Mouse (Mus musculus): ENCODE results near the gene Pecam1.

Pecam1 gene

DNA sequence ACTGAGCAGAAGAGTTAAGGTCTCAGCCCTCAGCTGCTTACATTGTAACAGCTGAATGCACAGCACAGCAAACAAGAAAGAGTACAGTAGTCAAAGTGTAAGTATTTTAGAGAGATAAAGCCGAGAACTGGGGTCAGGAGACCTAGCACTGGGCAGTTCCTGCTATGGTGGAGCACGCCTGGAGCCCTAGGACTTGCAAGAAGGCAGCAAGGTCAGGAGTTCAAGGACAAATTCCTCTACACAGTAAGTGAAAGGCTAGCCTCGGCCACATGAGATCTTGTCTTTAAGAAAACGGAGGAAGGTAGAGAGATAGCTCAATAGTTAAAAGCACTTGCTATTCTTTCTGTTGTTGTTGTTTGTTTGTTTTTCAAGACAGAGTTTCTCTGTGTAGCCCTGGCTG lies 57.5 kb downstream of the Pecam1 start:
- DNase-seq (ENCODE audit: low spot score) = no peak

DNA sequence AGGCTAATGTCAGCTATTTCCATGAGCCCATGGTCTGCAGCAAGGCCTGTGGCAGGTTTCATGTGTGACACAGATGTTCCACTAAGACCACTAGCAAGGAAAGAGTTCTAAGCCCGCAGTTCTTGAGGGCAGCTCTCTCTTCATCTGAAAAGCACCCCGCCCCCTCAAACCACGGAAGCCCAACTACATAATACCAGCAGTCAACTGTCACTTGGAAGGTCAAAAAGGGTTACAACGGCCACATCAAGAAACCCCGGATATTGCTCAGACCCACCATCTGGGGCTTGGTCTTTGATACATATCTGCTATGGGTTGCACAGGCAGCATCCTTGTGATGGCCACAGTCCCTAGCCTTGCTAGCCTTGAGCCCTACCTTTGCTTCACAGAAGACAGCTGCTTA lies 62.1 kb downstream of the Pecam1 start:
- DNase-seq (ENCODE audit: low spot score) = no peak

DNA sequence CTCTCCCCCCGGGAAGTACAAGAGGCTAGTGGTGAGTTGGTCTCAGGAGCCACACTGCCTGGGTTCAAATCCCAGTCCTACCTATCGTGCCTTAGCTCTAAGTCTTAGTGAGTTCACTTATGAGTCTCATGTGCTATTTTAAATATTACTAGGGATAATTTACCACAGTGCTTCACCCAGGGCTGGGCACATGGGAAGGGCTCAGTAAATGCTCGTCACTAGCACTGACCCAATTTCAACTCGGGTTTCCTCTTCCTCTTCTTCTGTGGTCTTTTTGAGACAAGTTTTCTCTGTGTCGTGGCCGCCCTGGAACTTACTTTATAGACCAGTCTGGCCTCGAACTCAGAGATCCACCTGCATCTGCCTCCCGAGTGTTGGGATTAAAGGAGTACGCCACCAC lies 63.1 kb downstream of the Pecam1 start:
- DNase-seq (ENCODE audit: low spot score) = no peak

GRCm38 (mm10) chr11:106684027-106684426 lies 66.4 kb downstream of the Pecam1 start:
- no peak for DNase-seq (ENCODE audit: low spot score)

GRCm38 (mm10) chr11:106683345-106683744 lies 67.1 kb downstream of the Pecam1 start:
- peak; percentile 32 for DNase-seq (ENCODE audit: low spot score)

GRCm38 (mm10) chr11:106681138-106681537 lies 69.3 kb downstream of the Pecam1 start:
- no peak for DNase-seq (ENCODE audit: low spot score)

DNA sequence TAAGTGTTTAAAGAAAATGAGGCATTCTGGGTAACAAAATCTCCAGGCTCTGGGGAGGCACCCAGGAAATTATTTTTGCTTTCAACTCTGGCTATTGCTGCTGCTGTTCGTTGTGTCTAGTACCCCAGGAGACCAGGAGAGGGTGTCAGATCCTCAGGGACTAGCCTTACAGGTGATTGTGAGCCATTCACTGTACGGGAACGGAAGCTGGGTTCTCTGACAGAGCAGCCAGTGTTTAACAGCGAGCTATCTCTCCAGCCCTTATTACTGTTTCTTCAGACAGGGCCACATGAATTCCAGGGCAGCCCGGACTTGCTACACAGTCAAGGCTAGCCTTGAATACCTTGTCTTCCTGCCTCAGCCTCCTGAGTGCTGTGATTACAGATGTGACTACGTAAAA lies 70.6 kb downstream of the Pecam1 start:
- DNase-seq (ENCODE audit: low spot score) = peak; percentile 26

GRCm38 (mm10) chr11:106677910-106678591 lies 72.4 kb downstream of the Pecam1 start:
- peak; percentile 36 for DNase-seq (ENCODE audit: low spot score)

DNA sequence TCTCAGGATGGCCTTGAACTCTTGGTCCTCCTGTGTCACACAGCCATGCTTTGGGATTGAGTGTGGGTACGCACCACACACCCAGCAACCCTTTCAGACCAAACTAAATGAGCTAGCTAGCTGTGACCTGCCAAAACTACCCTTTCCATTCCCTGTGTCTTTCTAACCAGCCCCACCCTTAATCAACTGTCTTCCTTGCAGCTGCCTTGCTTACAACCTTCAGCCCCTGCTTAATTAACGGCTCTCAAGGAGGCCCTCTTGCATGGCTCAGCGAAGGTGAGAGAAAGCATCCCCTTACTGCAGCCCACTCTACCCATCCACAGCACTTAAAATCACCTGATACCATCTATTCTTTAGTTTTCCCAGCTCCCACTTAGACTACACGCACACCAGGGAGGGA lies 73.1 kb downstream of the Pecam1 start:
- no peak for DNase-seq (ENCODE audit: low spot score)

DNA sequence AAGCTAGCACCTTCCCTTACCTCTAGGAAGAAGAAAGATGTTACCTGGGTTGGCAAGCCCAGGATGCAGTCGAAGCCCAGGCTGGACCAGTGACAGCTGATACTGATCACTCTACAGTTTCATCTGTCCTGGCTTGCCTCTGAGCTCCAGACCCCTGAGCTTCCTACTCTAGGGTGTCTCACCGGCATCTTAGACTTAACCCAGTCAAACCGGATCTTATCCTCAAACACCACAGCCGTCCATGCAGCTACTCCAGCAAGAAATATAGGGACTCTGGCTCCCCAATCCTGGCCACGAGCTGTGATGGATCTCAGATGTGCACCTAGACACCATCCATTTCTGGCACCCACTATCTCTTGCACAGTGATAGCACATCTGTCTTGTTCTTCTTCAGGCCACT lies 74.6 kb downstream of the Pecam1 start:
- DNase-seq (ENCODE audit: low spot score) = no peak

- DNase-seq (ENCODE audit: low spot score) = peak; percentile 23
These were observed 75.2 kb downstream of the Pecam1 start for GRCm38 (mm10) chr11:106675201-106675726.

DNA sequence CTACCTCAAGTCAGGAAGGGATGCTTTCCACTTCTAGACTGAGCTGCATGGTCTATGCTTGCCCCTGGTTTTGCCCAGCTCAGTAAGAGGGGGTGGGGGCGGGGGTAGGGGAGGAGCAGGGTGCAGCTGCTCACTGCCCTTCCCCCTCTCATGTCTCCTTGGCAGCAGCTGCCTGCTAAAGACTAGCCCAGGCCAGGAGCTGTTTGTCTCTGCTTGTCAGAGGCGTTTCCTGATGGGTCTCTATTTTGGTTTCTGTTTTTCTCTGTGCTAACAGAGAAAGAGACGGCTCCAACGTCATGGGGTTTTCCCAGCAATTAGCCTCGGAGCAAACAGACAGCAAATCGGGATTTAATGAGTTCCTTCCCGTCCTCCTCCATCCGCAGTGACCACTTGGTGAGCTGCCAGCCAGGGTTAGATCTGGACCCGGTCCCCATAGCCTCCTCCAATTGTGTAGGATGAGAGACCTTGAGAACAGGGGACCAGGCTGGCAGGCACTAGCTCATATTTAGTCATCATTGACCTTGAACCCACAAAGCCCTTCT lies 75.7 kb downstream of the Pecam1 start:
- peak; percentile 60 for DNase-seq (ENCODE audit: low spot score)

DNA sequence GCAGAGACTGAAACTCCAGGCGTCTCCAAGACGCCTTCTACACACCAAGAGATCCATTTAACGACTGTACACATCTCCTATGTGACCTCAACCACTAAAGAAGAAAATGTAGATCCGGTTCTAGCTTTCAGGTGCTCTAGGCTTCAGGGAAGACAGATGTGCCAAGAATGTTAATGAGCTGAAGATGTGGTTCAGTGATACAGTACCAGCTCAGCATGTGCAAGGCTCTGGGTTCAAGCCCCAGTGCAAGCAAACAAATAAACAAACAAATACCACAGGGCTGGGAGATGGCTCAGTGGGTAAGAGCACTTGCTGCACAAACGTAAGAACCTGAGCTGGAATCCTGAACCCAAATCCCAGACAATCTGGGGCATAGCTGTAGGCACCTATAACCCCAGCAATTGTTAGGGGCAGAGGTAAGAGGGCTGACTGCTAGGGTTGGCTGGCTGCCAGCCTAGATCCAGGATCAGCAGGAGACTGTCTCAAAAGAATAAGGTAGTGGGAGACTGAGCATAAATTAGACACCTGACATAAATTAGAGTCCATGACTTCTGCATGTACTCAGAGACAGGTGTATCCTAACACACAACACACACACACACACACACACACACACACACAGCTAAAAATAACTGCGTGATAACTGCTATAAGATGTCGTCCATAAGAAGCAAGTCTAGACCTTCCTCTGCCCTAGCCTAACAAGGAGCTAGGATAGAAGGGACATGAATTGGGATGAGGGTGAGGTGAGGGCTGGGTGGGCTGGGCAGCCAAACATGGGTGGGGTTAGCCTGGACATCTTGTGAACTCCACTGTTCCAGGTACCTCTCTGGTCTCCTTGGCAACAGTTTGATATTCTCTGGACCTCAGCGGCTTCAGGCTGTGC lies 76.5 kb downstream of the Pecam1 start:
- DNase-seq (ENCODE audit: low spot score) = no peak

DNA sequence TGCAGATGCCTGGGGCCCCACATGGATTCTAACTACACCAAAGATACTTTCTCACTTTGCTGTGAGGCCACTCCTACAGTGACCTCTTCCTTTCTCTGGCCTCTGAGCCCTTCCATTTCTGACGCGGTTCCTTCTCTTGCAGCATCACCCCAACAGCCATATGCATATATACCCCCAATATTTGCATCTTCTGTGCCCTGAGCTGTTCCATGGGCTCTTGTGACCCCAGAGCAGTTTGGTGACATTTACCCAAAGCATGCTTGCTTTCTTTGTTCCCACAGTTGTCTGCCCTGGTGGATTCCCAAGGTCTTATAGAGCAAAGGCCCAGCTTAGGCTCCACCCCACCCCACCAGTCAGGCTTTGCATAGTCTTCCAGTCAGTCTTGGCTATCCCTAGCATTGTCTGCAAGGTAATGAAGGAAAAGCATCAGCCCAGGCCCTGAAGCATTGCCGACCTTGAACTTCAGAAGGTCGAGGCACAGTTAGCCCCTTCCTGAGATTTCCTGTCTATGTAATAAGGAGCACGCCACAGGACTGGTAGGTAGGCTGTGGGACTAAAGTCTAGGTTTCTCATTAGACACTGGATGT lies 77.4 kb downstream of the Pecam1 start:
- no peak for DNase-seq (ENCODE audit: low spot score)

GRCm38 (mm10) chr11:106671801-106672200 lies 78.6 kb downstream of the Pecam1 start:
- DNase-seq (ENCODE audit: low spot score) = no peak

DNA sequence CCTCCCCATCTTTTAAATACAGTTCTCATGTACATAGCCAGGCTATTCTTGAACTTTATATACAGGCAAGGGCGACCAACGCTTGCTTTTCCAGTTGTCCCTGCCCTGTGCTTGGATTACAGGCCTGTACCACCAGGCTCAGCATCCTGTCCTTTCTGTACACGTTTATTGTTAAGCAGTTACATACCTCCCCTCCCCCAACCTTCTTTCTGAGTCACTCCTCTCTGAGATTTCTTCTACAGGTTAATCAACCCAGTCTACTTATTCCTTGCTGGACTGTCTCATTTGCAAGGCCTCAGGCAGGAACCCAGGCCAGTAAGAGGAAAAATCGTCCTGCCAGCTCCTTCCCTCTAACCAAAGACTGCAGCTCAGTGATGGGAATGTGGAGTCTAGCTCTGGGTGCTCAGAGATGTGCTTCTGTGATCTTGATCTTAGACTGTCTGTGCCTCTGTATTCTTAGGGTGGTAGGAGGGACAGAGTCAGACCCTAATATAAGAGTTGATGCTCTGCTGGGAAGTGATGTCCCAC lies 79.4 kb downstream of the Pecam1 start:
- DNase-seq (ENCODE audit: low spot score) = no peak

DNA sequence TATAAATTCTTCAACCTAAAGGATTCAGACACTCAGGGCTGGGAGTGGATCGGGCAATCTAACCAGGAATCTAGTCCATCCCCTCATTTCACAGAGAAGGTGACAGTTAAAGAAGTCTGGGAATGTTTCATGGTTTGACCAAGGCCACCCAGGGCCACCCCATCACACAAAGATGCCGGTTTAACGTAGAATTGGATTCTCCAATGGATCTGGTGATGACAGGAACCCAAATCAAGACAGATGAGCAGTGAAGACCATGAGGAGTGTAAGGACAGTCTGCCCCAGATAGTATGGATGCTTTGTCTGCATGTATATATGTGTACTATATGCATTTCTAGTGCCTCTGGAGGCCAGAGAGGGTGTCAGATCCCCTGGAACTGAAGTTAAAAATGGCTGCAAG lies 80.2 kb downstream of the Pecam1 start:
- DNase-seq (ENCODE audit: low spot score) = no peak

DNA sequence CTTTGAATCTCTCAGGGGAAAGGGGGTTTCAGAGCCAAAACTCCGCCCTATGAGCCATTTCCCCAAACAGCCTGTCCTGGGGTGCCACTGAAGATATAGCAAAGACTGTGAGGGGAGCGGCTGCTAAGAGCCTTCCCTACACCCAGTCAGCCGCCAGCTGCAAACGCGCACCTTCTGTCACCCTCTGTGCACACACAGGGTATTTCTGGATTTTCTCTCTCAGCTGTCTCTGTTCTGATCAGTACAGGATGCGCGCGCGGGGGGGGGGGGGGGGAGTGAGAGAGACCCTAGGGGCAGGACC lies 80.6 kb downstream of the Pecam1 start:
- no peak for DNase-seq (ENCODE audit: low spot score)

- no peak for DNase-seq (ENCODE audit: low spot score)
These were observed 81.1 kb downstream of the Pecam1 start for GRCm38 (mm10) chr11:106669102-106669872.

DNA sequence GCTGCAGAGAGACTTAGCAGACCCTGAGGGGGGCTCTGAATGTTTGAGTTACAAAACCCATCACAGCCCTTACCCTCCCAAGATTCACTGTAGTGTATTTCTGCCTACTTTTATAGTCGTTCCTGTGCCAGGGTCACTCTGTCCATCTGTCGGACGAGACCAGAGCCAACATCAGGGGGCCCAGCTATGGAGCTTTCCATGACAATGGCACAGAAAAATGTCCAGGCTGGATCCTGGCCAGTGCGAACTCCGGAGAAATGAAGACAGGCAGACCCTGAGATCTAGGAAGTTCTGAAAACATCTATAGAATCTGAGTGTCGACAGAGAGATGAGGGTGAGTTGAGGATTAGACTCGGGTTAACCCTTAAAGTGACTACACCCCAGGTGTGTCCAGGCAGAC lies 82.1 kb downstream of the Pecam1 start:
- no peak for DNase-seq (ENCODE audit: low spot score)

- no peak for DNase-seq (ENCODE audit: low spot score)
These were observed 82.6 kb downstream of the Pecam1 start for GRCm38 (mm10) chr11:106667855-106668254.

Data from ovary, adult 18-20 months (tissue).